Mouse (Mus musculus): ENCODE data around the gene Rock2.
A peak's percentile ranks its signal among the peaks of the same experiment; 100 is the strongest.

Rock2 gene

DNA sequence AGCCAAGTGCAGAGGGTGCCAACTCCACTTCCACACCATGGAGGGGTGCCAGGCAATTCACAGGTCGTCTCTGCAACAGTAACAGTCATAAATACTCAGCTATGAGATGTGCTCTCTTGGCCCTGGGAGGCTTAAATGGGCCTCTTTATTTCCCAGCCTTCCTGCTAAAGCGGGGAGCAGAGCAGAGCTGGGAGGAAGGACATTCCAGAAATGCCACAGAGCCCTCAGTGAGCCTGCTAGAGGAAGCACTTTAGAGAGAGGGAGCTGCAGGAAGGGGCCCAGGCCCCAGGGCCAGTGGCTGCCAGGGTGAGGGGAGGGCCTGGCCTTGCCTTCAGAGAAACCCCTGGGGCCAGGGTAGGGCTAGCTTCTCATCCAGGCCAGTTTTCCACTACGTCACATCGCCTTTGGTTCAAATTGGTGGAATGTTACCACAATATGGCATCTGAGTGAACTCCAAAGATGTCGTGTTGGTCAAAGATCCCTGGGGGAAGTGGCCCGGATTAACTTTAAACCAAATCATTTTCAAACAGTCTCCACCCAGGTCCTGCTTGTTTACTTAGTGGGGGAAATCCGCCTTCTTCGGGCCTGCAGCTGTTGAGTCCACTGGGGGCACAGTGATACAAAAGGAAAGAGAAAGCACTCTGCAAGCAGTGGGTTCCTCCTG is 24.2 kb upstream of the Rock2 start:
- DNase-seq (ENCODE audit: low read depth, low spot score), result no peak

DNA sequence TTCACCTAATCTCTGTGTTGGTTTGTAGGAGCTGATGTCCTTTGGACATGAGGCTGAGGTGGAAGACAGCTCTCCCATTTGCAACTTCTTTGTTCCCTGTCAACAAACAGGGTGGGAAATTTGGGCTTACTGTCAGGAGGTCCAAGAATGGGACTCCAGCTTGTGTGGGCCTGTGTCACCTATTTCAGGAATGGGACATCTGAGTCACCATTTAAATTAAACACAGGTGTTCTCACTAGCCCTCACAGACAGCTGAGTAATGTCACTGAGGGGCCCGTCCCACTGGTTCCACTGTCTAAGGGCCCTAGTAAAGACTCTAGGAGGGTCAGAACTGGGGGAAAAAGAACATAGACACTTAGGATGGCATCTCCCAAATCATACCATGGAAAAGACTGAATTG is 22.7 kb upstream of the Rock2 start:
- DNase-seq (ENCODE audit: low read depth, low spot score), result no peak

DNA sequence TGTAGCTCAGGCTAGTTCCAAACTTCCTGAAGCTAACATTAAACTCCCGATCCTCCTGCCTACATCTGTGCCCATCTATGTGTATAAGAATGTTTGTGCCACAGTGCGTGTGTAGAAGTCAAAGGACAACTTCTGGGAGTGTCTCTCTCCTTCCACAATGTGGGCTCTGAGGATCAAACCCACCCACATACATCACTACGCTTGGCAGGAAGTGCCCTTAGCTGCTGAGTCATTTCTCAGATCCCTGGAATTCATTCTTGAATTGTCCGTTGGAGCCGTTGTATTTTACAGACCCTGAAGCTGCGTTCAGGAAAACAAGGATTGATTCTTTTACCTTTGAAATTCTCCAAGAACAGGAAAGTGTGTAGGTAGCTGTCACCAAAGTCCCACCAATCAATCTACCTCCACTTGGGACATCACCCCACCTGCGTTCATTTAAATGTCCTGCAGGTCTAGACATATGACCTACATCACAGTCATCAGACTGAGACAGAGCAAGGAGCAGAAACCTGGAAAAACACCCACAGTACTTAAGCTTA is 21.7 kb upstream of the Rock2 start:
- no peak for DNase-seq (ENCODE audit: low read depth, low spot score)

DNA sequence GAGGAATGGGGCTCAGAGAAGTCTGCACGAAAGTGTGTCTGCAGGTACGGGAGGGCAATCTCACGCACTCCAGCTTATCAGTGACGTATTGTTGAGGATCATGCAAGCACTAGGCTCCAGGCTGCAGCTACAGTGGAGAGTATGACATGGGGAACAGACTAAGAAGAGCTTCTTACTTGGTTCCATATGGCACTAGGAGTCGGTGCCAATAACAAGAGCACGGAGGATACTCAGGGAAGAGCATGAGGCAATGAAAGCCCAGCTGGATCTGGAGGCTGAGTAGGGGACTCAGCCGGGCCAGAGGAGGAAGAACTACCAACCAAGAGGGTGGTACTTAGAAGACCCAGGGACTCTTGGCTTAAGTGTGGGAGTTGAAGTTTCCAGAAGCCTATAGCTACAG is 21.1 kb upstream of the Rock2 start:
- DNase-seq (ENCODE audit: low read depth, low spot score), result no peak

DNA sequence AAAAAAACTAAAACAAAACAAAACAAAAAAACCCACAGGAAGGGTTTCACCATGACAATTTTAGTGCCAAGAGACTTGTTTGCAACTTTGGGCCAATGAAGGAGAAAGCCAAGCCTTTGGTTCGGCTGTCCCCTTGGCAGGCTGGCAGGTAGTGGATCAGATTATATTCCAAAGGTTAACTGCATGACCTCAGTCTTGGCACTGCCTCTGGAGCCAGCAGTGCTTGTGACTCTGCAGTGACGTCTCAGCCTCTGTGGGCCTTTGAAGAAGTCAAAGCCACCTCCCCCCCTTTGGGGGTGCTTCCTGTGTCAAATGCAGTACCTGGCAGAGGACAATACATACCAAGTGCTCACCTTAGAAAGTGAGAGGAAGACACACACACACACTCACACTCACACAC is 20.6 kb upstream of the Rock2 start:
- no peak for DNase-seq (ENCODE audit: low read depth, low spot score)

DNA sequence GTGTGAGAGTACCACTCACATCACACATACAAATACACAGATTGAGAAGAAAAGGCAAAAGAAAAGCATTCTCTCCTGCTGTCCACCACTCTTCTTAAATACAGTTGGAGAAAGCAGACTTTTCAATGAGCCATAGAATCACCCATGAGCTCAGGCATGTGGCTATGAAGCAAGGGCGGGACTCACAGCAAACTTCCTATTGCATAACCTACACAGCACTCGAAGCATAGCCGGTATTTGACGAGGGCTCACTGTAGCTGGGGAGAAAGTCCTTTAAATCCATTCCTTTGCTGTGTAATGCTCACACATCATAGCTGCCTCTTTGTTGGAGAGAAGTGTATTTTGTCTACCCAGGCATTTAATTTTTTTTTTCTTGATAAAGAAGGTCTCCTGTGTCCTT is 19.4 kb upstream of the Rock2 start:
- DNase-seq (ENCODE audit: low read depth, low spot score), result no peak

DNA sequence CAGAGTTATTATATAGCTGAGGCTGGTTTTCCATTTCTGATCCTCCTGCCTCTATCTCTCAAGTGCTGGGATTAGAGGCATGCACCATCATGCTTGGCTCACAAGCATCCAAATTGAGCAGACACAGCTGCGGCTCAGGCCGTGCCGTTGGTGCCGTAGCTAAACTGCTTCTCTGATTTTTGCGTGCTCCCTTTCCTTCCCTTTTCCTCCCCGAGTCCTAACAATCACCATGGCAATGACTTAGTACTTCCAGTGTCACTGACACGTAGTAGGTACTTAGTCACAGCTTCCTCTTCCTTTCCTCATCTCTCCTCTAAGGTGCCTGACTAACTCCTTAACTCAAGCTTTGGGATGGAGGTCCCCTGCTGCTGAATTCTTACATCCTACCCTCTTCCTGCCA is 19.0 kb upstream of the Rock2 start:
- no peak for DNase-seq (ENCODE audit: low read depth, low spot score)

DNA sequence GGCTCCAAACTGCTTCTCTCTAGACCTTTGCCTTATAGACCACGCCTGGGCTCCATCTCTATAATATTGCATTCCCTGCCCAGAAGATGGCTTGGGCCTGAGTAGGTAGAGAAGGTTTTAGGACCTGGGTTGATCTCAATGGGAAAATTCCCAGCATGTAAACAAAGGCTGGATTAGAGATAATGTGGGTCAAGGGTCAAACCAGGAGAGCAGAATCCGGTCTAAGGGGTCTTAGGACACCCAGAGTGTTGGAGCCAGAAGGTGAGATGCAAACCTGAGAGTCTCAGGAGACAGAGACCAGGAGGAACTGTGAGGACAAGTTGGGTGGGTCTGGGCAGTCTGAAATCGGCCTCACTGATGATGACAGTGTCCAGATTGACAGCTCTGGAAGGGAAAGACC is 18.0 kb upstream of the Rock2 start:
- no peak for DNase-seq (ENCODE audit: low read depth, low spot score)

DNA sequence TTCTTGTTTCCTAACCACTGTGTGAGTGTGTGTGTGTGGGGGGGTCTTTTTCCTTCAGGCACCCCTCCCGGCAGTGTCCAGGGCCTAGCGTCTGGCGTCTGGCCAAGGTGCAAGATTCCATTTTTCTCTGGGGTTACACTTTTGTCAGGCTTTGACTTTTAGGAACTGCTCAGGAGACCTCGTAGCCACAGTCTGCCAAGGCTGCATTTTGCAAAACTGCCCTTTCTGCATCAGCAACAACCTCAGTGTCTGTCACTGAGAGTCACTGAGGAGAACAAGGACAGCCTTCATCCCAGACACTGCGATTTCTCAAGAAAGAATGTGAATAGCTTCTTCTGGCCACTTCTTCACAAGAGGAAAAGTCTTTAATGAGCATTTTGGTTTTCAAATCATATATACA is 17.6 kb upstream of the Rock2 start:
- DNase-seq (ENCODE audit: low read depth, low spot score), result no peak

DNA sequence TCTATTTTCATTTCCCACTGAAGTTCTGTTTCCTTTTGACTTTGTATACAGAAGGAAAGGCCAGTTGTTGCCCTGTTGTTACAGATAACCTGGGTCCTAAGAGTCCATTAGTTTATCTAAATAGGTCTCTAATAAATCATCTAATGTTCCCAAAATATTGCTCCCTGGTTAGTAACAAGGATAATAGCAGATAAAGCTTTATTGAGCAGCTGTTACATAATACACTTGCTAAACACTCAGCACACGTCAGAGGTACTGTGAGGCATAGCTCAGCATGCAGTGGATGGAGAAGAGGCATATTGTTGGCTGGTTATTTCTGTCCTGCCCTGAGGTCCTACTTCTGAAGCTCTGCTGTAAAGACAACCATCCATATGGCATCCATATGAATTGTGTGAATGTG is 17.0 kb upstream of the Rock2 start:
- no peak for DNase-seq (ENCODE audit: low read depth, low spot score)

DNA sequence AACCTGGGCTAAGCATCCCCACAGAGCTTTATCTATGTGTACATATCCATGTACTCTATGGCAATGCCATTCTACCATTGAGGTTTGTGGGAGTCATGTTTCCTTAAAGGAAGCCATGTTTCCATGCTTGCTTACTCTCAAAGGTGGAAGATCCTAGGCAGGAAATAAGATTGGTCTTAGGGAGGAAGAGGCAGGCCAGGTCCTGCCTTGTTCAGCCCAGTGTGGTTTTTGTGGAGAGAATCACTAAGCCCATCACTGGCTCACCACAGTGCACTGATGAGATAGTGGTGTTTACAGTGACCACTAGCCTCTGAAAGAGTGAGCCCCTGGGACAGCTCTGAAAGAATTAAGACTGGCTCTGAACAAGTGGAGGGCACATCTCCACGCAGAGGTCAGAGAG is 15.3 kb upstream of the Rock2 start:
- no peak for DNase-seq (ENCODE audit: low read depth, low spot score)

DNA sequence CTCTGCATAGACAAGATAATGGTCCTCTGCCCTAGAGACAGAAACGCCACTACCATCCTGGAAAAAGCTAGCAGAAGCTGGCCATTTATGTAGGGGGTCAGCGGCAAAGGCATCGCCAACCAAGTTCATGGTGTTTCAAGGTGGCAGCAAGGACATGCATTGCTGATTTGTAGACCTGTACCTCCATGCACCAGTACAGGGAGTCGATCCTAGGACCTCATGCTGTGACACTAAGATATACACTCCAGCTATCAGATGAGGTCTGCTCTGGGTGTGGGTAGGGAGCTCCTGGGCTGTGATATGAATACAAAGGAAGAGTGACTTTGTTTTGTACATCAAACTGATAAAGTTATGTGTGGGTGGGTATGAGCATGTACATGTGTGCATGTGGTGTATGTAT is 14.6 kb upstream of the Rock2 start:
- no peak for DNase-seq (ENCODE audit: low read depth, low spot score)

DNA sequence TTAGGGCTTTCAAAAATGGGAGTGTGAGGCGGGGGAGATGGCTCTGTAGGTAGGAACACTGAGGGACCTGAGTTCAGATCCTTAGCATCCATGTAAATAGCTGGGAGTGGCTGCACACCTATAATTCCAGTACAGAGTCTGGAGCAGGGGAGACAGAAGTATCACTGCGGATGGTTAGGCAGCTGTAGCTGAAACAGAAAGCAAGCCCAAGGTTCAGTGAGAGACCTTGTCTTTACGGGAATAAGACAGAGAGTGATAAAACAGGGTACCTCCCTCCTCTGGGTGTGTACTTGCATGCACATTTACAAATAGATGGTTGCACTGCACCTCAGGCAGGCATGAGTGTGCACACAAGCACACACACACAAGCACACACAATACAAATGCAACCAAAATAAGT is 12.3 kb upstream of the Rock2 start:
- no peak for DNase-seq (ENCODE audit: low read depth, low spot score)

DNA sequence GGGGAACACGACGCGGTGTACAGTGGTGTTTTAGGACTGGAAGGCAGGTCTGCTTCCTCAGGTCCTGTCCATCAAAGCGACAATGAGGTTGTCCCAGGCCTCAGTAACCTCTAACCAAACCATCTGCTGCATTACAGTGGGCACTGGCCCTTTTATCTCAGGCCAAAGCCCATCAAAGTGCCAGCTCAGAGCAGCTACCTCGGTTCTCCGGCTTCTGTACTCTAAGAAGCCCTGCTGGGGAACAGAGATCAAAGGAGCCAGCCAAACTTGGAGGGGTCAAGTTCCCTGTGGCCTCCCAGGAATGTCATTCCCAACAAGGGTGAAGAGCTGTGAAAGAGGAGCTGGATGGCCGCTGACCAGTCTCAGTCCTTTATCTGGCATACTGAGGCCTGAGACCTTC is 11.6 kb upstream of the Rock2 start:
- DNase-seq (ENCODE audit: low read depth, low spot score), result no peak

DNA sequence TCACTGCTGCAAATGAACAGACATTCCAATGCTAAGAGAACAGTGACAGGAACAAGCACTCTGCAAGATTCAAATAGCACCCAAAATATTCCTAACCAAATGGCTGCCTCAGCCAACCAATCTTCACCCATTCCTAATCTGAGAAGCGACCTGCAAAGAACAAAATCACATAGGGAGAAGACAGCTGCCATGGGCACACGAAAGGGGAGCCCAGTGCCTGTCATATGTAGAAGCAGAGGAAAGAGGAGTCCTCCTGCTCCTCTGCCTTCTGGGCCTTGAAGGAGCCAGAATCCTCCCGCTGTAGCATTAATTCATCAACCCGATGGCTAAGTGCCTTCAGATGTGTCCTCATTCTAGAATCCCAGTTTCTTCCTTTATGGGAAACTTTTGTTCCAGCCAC is 10.2 kb upstream of the Rock2 start:
- no peak for DNase-seq (ENCODE audit: low read depth, low spot score)

DNA sequence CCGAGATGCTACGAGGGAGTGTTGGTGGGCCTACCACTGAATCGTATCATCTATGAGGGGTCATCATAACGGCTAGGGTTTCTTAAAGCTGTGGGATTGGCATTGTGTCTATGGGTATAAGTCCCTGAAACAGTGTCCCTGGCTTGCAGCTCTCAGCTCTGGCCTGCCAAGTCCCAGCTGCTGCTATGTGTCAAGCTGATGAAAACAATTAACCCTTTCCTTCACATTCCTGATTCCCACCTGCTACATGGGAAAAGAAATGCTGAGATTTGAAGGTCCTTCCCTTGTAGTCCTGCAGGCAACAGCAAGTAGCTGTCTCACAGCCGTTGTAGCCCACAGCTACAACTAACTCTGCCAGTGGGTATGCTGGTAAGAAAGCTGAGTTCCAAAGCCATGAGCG is 8.3 kb upstream of the Rock2 start:
- no peak for DNase-seq (ENCODE audit: low read depth, low spot score)

DNA sequence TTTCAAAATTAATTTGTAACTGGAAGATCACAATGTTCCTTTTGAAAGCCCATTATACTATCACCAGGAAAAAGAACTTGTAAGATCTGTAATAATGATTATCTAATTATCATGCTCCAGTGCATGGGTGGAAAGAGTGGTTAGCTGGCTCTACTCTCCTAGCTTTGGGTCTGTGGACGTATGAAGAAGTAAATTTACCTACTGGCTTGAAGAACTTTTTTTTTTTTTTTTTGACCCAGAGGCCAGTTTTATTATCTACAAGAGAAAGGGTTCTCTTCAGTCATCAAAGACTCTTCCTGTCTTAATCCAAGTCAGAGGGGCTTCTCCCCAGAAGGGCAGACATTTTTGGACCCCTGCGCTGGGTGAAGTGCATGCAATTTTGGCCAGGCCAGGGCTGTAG is 1.7 kb upstream of the Rock2 start:
- DNase-seq (ENCODE audit: low read depth, low spot score), result no peak

DNA sequence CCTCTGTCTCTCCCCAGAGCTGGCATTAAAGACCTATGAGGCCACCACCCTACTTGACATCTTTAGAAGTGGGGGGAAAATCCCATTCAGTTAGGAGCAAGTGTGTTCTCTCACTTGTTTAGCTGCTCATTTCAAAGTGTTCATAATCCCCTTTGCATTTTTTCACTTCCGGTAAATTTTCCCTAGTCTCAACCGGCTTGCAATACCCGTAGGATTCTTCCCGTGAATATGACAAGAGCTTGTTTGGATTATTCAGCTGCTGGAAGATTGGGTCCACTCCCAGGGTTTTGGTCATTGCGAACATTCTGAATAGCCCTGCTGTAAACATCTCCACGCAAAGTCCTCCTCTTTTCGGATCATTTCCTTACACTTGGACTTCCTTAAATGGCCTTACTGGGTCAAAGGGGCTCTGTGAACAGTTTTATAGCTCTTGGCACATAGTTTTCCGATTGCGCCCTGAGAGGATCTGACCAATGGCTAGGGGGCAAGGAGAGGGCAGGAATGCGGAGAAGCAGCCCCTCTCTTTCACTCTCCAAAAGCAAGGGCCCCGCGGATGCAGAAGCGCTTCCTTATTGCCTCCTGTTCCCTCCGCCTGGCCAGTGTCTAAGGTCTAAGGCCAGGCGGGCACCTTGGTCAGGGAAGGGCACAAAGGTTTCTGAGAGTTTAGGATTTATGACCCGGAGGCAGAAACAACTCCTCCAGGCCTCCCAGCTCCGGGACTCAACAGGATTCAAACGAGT is 869 bp upstream of the Rock2 start:
- DNase-seq (ENCODE audit: low read depth, low spot score), result no peak

DNA sequence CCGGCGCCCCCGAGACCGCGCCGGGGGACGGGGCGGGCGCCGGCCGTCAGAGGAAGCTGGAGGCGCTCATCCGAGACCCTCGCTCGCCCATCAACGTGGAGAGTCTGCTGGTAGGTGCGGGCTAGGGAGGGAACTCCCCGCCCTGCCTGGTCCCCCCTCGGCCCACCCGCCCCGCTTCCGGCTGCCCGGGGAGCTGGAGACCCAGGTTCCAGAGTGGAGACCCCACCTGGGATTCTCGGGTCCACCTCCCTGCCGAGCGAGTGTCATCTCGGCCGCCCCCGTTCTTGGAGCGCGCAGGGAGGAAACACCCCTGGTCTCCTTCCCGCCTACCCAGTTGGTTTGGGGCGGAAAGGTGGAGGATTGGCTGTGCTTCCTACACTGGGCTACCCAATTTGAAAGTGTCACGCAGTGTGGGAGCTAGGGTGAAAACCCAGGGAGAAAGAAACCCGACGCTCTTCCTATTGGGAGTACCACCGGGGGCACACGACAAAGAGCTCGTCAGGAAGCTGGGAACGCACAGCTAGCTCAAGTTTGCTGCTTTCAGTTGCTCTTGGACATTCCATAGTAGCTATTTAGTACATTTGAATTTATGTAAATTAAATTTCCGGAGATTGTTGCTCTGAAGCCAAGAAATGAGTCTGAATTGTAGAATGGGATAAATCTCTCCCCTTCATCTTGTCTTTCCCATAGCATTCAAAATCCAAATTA is 680 bp downstream of the Rock2 start:
- DNase-seq (ENCODE audit: low read depth, low spot score), result peak; percentile 20

DNA sequence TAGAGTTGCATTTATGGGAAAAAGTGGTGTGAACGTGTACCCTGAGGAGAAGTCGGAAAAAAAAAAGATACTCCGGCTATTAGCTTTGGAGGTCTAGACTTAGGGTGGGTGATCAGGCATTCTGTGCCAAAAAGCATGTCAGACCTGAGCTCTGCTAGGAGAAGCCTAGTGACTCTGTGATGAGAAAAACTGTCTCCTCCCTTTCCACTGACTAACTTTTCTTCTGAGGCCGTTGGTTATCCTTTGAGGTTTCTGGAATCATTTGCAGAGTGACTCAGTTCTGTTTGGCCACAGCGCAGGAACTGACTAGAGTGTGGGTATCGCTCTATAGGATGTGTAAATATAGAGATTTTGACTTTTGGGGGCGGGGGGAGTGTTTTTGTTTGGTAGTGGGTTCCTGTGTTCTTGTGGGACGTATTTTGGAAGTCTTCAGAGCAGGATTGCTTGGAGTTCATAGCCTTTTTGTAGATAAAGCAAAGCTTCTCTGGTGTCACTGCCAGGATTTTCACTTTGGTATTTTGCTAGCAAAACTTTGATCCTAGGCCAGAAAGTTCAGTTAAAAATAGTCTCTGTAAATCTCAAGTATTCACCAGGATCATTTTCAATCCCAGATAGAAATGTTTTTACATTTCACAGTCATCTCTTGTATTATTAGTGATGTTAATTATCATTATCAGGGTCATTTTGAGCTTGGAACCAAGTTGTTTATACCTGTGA is 1.5 kb downstream of the Rock2 start:
- no peak for DNase-seq (ENCODE audit: low read depth, low spot score)

DNA sequence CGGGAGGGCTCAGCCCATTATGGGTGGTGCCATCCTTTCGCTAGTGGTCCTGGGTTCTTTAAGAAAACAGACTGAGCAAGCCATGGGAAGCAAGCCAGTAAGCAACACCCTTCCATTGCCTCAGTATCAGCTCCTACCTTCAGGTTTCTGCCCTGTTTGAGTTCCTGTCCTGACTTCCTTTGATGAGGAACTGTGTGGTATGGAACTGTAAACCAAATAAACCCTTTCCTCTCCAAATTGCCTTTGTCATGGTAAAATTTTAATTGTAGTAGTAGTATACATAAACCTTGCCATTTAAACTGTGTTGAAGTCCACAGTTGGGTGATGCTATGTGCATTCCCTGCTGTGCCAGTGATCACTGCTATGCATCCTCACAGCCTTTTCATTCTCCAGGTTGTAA is 2.5 kb downstream of the Rock2 start:
- no peak for DNase-seq (ENCODE audit: low read depth, low spot score)

DNA sequence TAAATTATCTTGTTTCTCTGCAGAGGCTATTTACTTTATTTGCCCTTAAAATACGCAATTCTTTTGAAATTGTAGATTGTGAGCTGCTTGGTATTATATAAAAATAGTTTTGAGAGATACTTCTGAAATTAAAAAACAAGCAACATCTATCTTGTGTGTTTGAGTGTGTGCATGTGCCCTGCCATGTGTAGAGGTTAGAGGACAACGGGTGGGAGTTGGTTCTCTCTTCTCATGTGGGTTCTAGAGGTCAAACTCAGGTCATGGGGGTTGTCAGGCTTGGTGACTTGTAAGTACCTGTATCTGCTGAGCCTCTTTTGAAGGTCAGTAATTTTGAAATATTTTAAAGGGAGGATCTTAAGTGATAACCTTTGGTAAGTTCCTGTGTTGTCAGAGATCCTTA is 3.5 kb downstream of the Rock2 start:
- no peak for DNase-seq (ENCODE audit: low read depth, low spot score)
